Comparison of ENCODE assay signal across 12 mouse cellular contexts in the genomic region with DNA sequence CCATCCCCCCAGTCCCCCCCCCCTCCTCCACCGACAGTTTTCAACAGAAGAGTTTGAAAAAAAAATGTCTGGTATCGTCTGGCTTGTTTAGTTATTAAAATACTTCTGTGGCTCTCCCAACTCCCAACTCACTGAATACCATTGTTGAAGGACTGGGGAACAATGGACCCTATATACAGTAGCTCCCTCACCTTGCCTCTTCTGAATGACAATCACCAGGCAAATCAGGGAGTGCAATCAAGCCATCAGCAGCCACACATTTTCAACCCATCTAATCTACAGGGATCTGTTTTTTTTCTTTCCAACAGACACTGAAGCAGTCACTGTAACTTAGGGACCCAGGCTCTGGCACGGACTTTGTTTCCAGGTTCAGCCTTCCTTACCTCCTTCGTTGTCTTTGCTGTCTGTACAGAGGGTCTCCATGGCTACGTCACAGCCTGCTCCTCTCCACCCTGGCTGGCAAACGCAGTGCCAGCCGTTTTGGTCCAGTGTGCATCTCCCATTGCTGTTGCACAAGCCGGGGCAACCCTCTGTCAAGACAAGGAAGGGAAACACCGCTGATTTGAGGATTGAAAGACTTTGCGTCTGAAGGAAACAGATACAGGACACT.
DNase-seq lines count a peak whose midpoint lies in the region; ATAC-seq lines count a peak whose summit lies in the region.
"Had no signal": no experiment of that assay in that cellular context is flagged by ENCODE, and none has a peak within 500 bp of the region (broad histone marks: within the 10 kb centered on the region; RNA-seq: fewer than 3 reads in every experiment).

No protein-coding gene starts in this region.

- peaks cover 19% of the 10 kb centered on the region for H3K36me3 ChIP-seq in limb, embryonic 12.5 days
- H3K36me3 ChIP-seq in limb, embryonic 10.5 days = peaks cover 28% of the 10 kb centered on the region
- H3K36me3 ChIP-seq in forebrain, embryonic 11.5 days (ENCODE audit: control insufficient read depth, insufficient read depth, low read length) = no peaks in the 10 kb centered on the region; the same call in 1 of the 2 replicates
- no peaks in the 10 kb centered on the region for H3K36me3 ChIP-seq in hindbrain, embryonic 14.5 days (replicated peaks; ENCODE audit: control insufficient read depth, insufficient read depth)
- no peaks in the 10 kb centered on the region for H3K36me3 ChIP-seq in neural tube, embryonic 14.5 days (ENCODE audit: control insufficient read depth, insufficient read depth, low read length)

- H3K27ac ChIP-seq in limb, embryonic 12.5 days = peak overlapping the region; percentile 77; the same call in 1 of the 2 replicates
- H3K27ac ChIP-seq in limb, embryonic 10.5 days = no peak overlapping the region
- no peak overlapping the region for H3K27ac ChIP-seq in forebrain, embryonic 11.5 days (ENCODE audit: low read depth, low read length)
- H3K27ac ChIP-seq in hindbrain, embryonic 14.5 days = peak overlapping the region; percentile 18
- 0 out of 2 replicates have a peak overlapping the region, but pooled peaks have one; percentile 44 for H3K27ac ChIP-seq in neural tube, embryonic 14.5 days (ENCODE audit: low read depth, low read length)
- H3K27ac ChIP-seq: heart, adult 2 months had no signal

- DNase-seq in limb, embryonic 10.5 days (ENCODE audit: low spot score) = no peak
- no peak for DNase-seq in forebrain, embryonic 11.5 days (ENCODE audit: low spot score)
- no peak for DNase-seq in hindbrain, embryonic 14.5 days (ENCODE audit: low spot score)
- DNase-seq in B cell, adult 2 months = no peak
- no peak for DNase-seq in kidney, postnatal 10 days
- no peak for DNase-seq in MN1 (ENCODE audit: low spot score)
- DNase-seq: cerebellum, postnatal 14 days; thymus, adult 18-20 months had no signal

- no peak overlapping the region for H3K4me2 ChIP-seq in limb, embryonic 12.5 days
- no peak overlapping the region for H3K4me2 ChIP-seq in forebrain, embryonic 11.5 days (ENCODE audit: low read depth, low read length, severe bottlenecking)
- no peak overlapping the region for H3K4me2 ChIP-seq in hindbrain, embryonic 14.5 days (replicated peaks)
- no peak overlapping the region for H3K4me2 ChIP-seq in neural tube, embryonic 14.5 days (ENCODE audit: low read depth, low read length)
- H3K4me2 ChIP-seq: limb, embryonic 13.5 days had no signal

- no peak overlapping the region for H3K9ac ChIP-seq in limb, embryonic 12.5 days (replicated peaks)
- no peak overlapping the region for H3K9ac ChIP-seq in forebrain, embryonic 11.5 days (ENCODE audit: low read length)
- H3K9ac ChIP-seq in hindbrain, embryonic 14.5 days = no peak overlapping the region
- H3K9ac ChIP-seq in neural tube, embryonic 14.5 days (replicated peaks; ENCODE audit: low read depth, low read length) = no peak overlapping the region
- H3K9ac ChIP-seq: limb, embryonic 13.5 days had no signal

- H3K4me1 ChIP-seq in limb, embryonic 12.5 days (replicated peaks) = peaks cover 21% of the 10 kb centered on the region
- peaks cover 31% of the 10 kb centered on the region for H3K4me1 ChIP-seq in limb, embryonic 10.5 days
- peaks cover 13% of the 10 kb centered on the region for H3K4me1 ChIP-seq in forebrain, embryonic 11.5 days (replicated peaks; ENCODE audit: control insufficient read depth, insufficient read depth, low read length)
- H3K4me1 ChIP-seq in hindbrain, embryonic 14.5 days (replicated peaks; ENCODE audit: control insufficient read depth, insufficient read depth, low read length) = peaks cover 43% of the 10 kb centered on the region
- H3K4me1 ChIP-seq in neural tube, embryonic 14.5 days (ENCODE audit: control insufficient read depth, insufficient read depth, low read length) = peaks cover 17% of the 10 kb centered on the region

- no peaks in the 10 kb centered on the region for H3K9me3 ChIP-seq in limb, embryonic 12.5 days
- H3K9me3 ChIP-seq in limb, embryonic 10.5 days (replicated peaks) = no peaks in the 10 kb centered on the region
- H3K9me3 ChIP-seq in forebrain, embryonic 11.5 days (ENCODE audit: control insufficient read depth, low read length) = no peaks in the 10 kb centered on the region
- no peaks in the 10 kb centered on the region for H3K9me3 ChIP-seq in hindbrain, embryonic 14.5 days (ENCODE audit: control insufficient read depth, low read length)
- H3K9me3 ChIP-seq in neural tube, embryonic 14.5 days (ENCODE audit: control insufficient read depth, low read length) = no peaks in the 10 kb centered on the region
- H3K9me3 ChIP-seq: limb, embryonic 13.5 days had no signal

- no peak overlapping the region for H3K4me3 ChIP-seq in limb, embryonic 12.5 days (replicated peaks)
- no peak overlapping the region for H3K4me3 ChIP-seq in limb, embryonic 10.5 days
- H3K4me3 ChIP-seq in forebrain, embryonic 11.5 days (ENCODE audit: low read depth, low read length) = no peak overlapping the region
- no peak overlapping the region for H3K4me3 ChIP-seq in hindbrain, embryonic 14.5 days (replicated peaks; ENCODE audit: low read length)
- no peak overlapping the region for H3K4me3 ChIP-seq in neural tube, embryonic 14.5 days (ENCODE audit: low read depth, low read length)
- H3K4me3 ChIP-seq: heart, adult 2 months; limb, embryonic 13.5 days had no signal

- H3K27me3 ChIP-seq in limb, embryonic 12.5 days = 0 out of 2 replicates have a peak, but pooled peaks cover 4% of the 10 kb centered on the region
- no peaks in the 10 kb centered on the region for H3K27me3 ChIP-seq in limb, embryonic 10.5 days (ENCODE audit: low read depth, poor library complexity, severe bottlenecking)
- H3K27me3 ChIP-seq in forebrain, embryonic 11.5 days (ENCODE audit: control insufficient read depth, insufficient read depth, low read length) = no peaks in the 10 kb centered on the region
- no peaks in the 10 kb centered on the region for H3K27me3 ChIP-seq in hindbrain, embryonic 14.5 days (ENCODE audit: control insufficient read depth, insufficient read depth, low read length)
- no peaks in the 10 kb centered on the region for H3K27me3 ChIP-seq in neural tube, embryonic 14.5 days (ENCODE audit: control insufficient read depth, insufficient read depth, low read length)
- H3K27me3 ChIP-seq: limb, embryonic 13.5 days had no signal

- WGBS in limb, embryonic 12.5 days = 64% methylated on average over 10 of the region's 10 CpGs
- 70% methylated on average over 10 of the region's 10 CpGs for WGBS in limb, embryonic 10.5 days
- WGBS in forebrain, embryonic 11.5 days = 36% methylated on average over 10 of the region's 10 CpGs
- 24% methylated on average over 10 of the region's 10 CpGs for WGBS in hindbrain, embryonic 14.5 days
- WGBS in neural tube, embryonic 14.5 days = 32% methylated on average over 10 of the region's 10 CpGs

- no peak for ATAC-seq in limb, embryonic 12.5 days (ENCODE audit: insufficient number of reproducible peaks, insufficient read depth, low FRiP score, low TSS enrichment, low read depth)
- ATAC-seq in forebrain, embryonic 11.5 days (replicated peaks; ENCODE audit: low FRiP score) = peak; percentile 42; the same call in 1 of the 2 replicates
- peak; percentile 38; the same call in 1 of the 2 replicates for ATAC-seq in hindbrain, embryonic 14.5 days (ENCODE audit: low FRiP score)
- no peak for ATAC-seq in neural tube, embryonic 14.5 days (ENCODE audit: low read depth)

Comparison
In these comparisons a context has a peak if more than half of its experiments do, and no peak if none do; other contexts are left out.
1. H3K27ac ChIP-seq: peak in limb, embryonic 12.5 days (single experiment), hindbrain, embryonic 14.5 days (single experiment) and neural tube, embryonic 14.5 days (single experiment); none in limb, embryonic 10.5 days (single experiment) and forebrain, embryonic 11.5 days (single experiment).
2. ATAC-seq: peak in forebrain, embryonic 11.5 days (single experiment) and hindbrain, embryonic 14.5 days (single experiment); none in limb, embryonic 12.5 days (single experiment) and neural tube, embryonic 14.5 days (single experiment).